Mouse (Mus musculus): ENCODE measurements at regions not wholly inside any gene's neighbourhood (a gene's known extent, or its start where the extent isn't known, plus 50 kb on each side); places are given as distances from the start of the nearest gene placed in this dataset.

- TF ChIP-seq GATA1 (IDR thresholded peaks at IDR 0.05; ENCODE audit: borderline replicate concordance, low read length), result no peak
- TF ChIP-seq FLI1 (IDR thresholded peaks at IDR 0.05; ENCODE audit: low read length), result no peak
Observed at GRCm38 (mm10) chr5:126969373-126969772, 272.2 kb upstream of the Tmem132c start.
